Mouse (Mus musculus): ENCODE results near the gene Slamf1. TPM values are rescaled to one million over a fixed set of nuclear protein-coding genes. Genes with fewer than 3 reads are reported as not detected.
A peak's percentile ranks its signal among the peaks of the same experiment; 100 is the strongest.
"Not testable (repeated sequence)": the region's sequence is repeated elsewhere in the genome, so short reads cannot be mapped to it uniquely, and the experiment has no call there.

The Slamf1 gene
- polyA plus RNA-seq, 1 experiment from 2014 or later, result 0.14 TPM

GRCm38 (mm10) chr1:171782287-171782915, 15.5 kb downstream of the Slamf1 start:
- no peak overlapping the region for H3K9ac ChIP-seq
- H3K4me3 ChIP-seq (replicated peaks), result no peak overlapping the region
- H3K36me3 ChIP-seq, result no peaks in the 10 kb centered on the region
- H3K9me3 ChIP-seq, result no peaks in the 10 kb centered on the region
- no peak for ATAC-seq
- no peaks in the 10 kb centered on the region for H3K4me1 ChIP-seq (replicated peaks)
- H3K27me3 ChIP-seq (replicated peaks), result no peaks in the 10 kb centered on the region
- H3K27ac ChIP-seq, result no peak overlapping the region
- no peak overlapping the region for H3K4me2 ChIP-seq (replicated peaks)
- 79% methylated on average over 5 of the region's 5 CpGs for WGBS

DNA sequence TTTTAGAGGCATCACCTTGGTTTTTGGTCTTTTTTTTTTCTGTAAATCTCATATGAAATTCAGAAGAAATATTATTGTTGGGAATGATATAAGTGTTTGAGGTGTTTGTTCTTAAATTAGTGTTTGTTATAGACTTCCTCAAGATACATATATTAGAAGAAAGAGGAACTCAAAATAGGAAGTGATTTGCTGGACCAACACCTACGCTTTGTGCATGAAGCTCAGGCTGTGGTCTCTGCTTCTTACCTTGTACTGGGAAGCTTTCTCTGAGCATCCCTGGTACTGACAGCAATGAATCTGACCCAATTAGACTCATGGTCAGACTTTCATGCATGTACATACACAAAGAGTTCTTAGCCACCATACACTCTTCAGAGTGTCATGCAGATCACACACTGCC, 18.9 kb downstream of the Slamf1 start:
- Histone ChIP-seq H3K27ac (no peak overlapping the region), H3K4me3 (replicated peaks) (no peak overlapping the region), H3K9me3 (no peaks in the 10 kb centered on the region), H3K4me2 (replicated peaks) (no peak overlapping the region), H3K9ac (no peak overlapping the region), H3K27me3 (replicated peaks) (no peaks in the 10 kb centered on the region), H3K36me3 (no peaks in the 10 kb centered on the region), H3K4me1 (replicated peaks) (no peaks in the 10 kb centered on the region)
- no peak for ATAC-seq
- 95% methylated on average over 1 of the region's 1 CpGs for WGBS

GRCm38 (mm10) chr1:171787281-171788015, 20.5 kb downstream of the Slamf1 start:
- Histone ChIP-seq H3K4me3 (replicated peaks) (no peak overlapping the region), H3K9me3 (no peaks in the 10 kb centered on the region), H3K4me1 (replicated peaks) (no peaks in the 10 kb centered on the region), H3K36me3 (no peaks in the 10 kb centered on the region), H3K27ac (no peak overlapping the region), H3K9ac (no peak overlapping the region), H3K4me2 (replicated peaks) (no peak overlapping the region), H3K27me3 (replicated peaks) (no peaks in the 10 kb centered on the region)
- ATAC-seq, result no peak
- WGBS, result 73% methylated on average over 6 of the region's 6 CpGs

- Histone ChIP-seq H3K36me3 (no peaks in the 10 kb centered on the region), H3K4me1 (replicated peaks) (no peaks in the 10 kb centered on the region), H3K9ac (no peak overlapping the region), H3K27me3 (replicated peaks) (no peaks in the 10 kb centered on the region), H3K4me3 (replicated peaks) (no peak overlapping the region), H3K27ac (no peak overlapping the region), H3K9me3 (no peaks in the 10 kb centered on the region), H3K4me2 (replicated peaks) (no peak overlapping the region)
- ATAC-seq, result no peak
- WGBS, result 69% methylated on average over 12 of the region's 12 CpGs
Measured at GRCm38 (mm10) chr1:171788461-171789283, 21.7 kb downstream of the Slamf1 start.

DNA sequence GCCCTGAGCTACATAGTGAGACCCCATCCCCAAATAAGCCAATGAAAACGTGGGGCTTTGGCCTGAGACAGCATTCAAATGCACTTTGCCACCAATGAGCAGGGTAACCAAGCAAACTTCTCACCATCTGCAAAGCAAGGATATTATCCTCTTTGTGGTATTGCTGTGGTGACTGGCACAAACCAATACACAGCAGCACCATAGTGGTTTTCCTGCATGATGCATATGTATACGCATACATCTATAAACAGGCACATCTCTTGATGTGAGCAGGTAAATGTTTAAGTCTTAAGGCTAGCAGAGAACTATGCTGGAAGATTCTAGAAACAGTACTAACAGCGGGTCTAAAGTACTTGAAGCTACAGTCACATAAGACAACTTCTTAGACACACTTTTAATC, 22.5 kb downstream of the Slamf1 start:
- Histone ChIP-seq H3K27me3 (replicated peaks) (no peaks in the 10 kb centered on the region), H3K4me3 (replicated peaks) (no peak overlapping the region), H3K4me2 (replicated peaks) (no peak overlapping the region), H3K4me1 (replicated peaks) (no peaks in the 10 kb centered on the region), H3K9ac (no peak overlapping the region), H3K9me3 (no peaks in the 10 kb centered on the region), H3K36me3 (no peaks in the 10 kb centered on the region), H3K27ac (no peak overlapping the region)
- no peak for ATAC-seq
- WGBS, result 75% methylated on average over 3 of the region's 3 CpGs

DNA sequence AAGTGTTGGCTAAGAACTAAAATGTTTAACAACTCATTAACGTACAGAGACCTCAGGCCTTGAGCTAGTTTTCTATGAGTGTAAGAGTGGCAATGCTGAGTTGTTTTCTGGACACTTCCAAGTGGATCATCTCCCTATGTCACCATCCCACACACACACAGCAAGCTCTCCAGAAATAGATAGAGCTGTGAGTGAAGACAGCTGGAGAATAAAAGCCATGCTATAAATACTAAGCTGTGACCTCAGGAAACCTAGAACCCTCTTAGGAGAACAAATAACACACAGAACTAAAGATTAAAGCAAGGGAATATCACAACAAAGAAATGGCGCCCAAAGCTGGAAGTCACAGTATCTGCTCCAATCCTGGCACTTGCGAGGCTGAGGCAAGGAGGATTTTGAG, 24.6 kb downstream of the Slamf1 start:
- ATAC-seq, result no peak
- Histone ChIP-seq H3K36me3 (no peaks in the 10 kb centered on the region), H3K4me1 (replicated peaks) (no peaks in the 10 kb centered on the region), H3K27ac (no peak overlapping the region), H3K4me2 (replicated peaks) (no peak overlapping the region), H3K4me3 (replicated peaks) (no peak overlapping the region), H3K27me3 (replicated peaks) (no peaks in the 10 kb centered on the region), H3K9ac (no peak overlapping the region), H3K9me3 (no peaks in the 10 kb centered on the region)
- 85% methylated on average over 3 of the region's 3 CpGs for WGBS

GRCm38 (mm10) chr1:171796185-171796584, 29.3 kb downstream of the Slamf1 start:
- H3K27me3 ChIP-seq (replicated peaks), result no peaks in the 10 kb centered on the region
- WGBS, result 61% methylated on average over 2 of the region's 2 CpGs
- no peak overlapping the region for H3K4me3 ChIP-seq (replicated peaks)
- no peak overlapping the region for H3K9ac ChIP-seq
- H3K4me1 ChIP-seq (replicated peaks), result no peaks in the 10 kb centered on the region
- no peaks in the 10 kb centered on the region for H3K9me3 ChIP-seq
- no peak for ATAC-seq
- no peak overlapping the region for H3K4me2 ChIP-seq (replicated peaks)
- no peaks in the 10 kb centered on the region for H3K36me3 ChIP-seq
- H3K27ac ChIP-seq, result no peak overlapping the region

DNA sequence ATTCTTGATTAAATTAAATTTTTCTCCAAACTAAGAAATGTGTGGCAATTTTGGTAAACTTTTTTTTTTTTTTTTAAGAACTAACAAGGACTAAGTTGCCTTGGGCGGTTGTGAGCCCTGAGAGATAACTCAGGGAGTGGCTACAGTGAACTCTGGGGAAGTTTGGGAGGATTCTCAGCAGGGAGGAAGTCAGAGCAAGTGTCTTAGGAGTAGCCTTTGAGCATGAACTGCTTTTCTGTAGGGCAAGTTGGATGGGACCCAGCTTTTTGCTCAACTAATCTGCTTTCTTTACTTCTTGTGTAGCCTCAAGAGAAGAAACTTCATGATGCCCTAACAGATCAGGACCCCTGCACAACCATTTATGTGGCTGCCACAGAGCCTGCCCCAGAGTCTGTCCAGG, 30.9 kb downstream of the Slamf1 start:
- H3K4me2 ChIP-seq (replicated peaks), result no peak overlapping the region
- H3K9me3 ChIP-seq, result no peaks in the 10 kb centered on the region
- WGBS, result 61% methylated on average over 1 of the region's 1 CpGs
- no peak overlapping the region for H3K4me3 ChIP-seq (replicated peaks)
- no peak overlapping the region for H3K27ac ChIP-seq
- no peaks in the 10 kb centered on the region for H3K4me1 ChIP-seq (replicated peaks)
- no peaks in the 10 kb centered on the region for H3K36me3 ChIP-seq
- no peak for ATAC-seq
- H3K9ac ChIP-seq, result no peak overlapping the region
- no peaks in the 10 kb centered on the region for H3K27me3 ChIP-seq (replicated peaks)

GRCm38 (mm10) chr1:171799648-171800047, 32.7 kb downstream of the Slamf1 start:
- H3K4me2 ChIP-seq (replicated peaks), result no peak overlapping the region
- no peaks in the 10 kb centered on the region for H3K27me3 ChIP-seq (replicated peaks)
- ATAC-seq, result no peak
- no peak overlapping the region for H3K9ac ChIP-seq
- no peaks in the 10 kb centered on the region for H3K4me1 ChIP-seq (replicated peaks)
- no peak overlapping the region for H3K27ac ChIP-seq
- H3K9me3 ChIP-seq, result no peaks in the 10 kb centered on the region
- H3K4me3 ChIP-seq (replicated peaks), result no peak overlapping the region
- WGBS, result 83% methylated on average over 4 of the region's 4 CpGs
- no peaks in the 10 kb centered on the region for H3K36me3 ChIP-seq

DNA sequence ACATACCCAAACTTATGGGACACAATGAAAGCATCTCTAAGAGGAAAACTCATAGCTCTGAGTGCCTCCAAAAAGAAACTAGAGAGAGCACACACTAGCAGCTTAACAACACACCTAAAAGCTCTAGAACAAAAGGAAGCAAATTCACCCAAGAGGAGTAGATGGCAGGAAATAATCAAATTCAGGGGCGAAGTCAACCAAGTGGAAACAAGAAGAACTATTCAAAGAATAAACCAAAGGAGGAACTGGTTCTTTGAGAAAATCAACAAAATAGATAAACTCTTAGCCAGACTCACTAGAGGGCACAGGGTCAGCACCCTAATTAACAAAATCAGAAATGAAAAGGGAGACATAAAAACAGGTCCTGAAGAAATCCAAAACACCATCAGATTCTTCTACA, 44.1 kb downstream of the Slamf1 start:
- not testable (repeated sequence) for H3K4me1 ChIP-seq (replicated peaks); ATAC-seq; H3K27me3 ChIP-seq (replicated peaks); H3K4me2 ChIP-seq (replicated peaks); H3K36me3 ChIP-seq; H3K9me3 ChIP-seq; H3K27ac ChIP-seq; H3K4me3 ChIP-seq (replicated peaks); H3K9ac ChIP-seq
- 67% methylated on average over 1 of the region's 1 CpGs for WGBS

GRCm38 (mm10) chr1:171815545-171816439, 48.9 kb downstream of the Slamf1 start:
- Histone ChIP-seq H3K36me3 (no peaks in the 10 kb centered on the region), H3K27me3 (replicated peaks) (no peaks in the 10 kb centered on the region), H3K9me3 (no peaks in the 10 kb centered on the region), H3K9ac (no peak overlapping the region), H3K4me2 (replicated peaks) (no peak overlapping the region), H3K27ac (no peak overlapping the region), H3K4me3 (replicated peaks) (no peak overlapping the region), H3K4me1 (replicated peaks) (no peaks in the 10 kb centered on the region)
- peak; percentile 73 for ATAC-seq
- WGBS, result 18% methylated on average over 8 of the region's 8 CpGs

GRCm38 (mm10) chr1:171816991-171817390, 50.1 kb downstream of the Slamf1 start:
- H3K27ac ChIP-seq, result no peak overlapping the region
- no peak overlapping the region for H3K9ac ChIP-seq
- no peaks in the 10 kb centered on the region for H3K9me3 ChIP-seq
- H3K4me3 ChIP-seq (replicated peaks), result no peak overlapping the region
- WGBS, result 82% methylated on average over 4 of the region's 4 CpGs
- H3K4me1 ChIP-seq (replicated peaks), result no peaks in the 10 kb centered on the region
- no peak overlapping the region for H3K4me2 ChIP-seq (replicated peaks)
- no peak for ATAC-seq
- H3K27me3 ChIP-seq (replicated peaks), result no peaks in the 10 kb centered on the region
- H3K36me3 ChIP-seq, result no peaks in the 10 kb centered on the region
